Mouse (Mus musculus) mouse trophoblast stem cell (cell line): ENCODE measurements around the gene Polr2l.

Source experiments
- in situ Hi-C, 2 experiments: fragments of 300-500 bp; cut with MseI, MboI; formaldehyde crosslinking; loops; 2 replicates in 1 of 2; 3 replicates in 1 of 2; pipeline ENCODE4 v1.15.1; 2025

Gene Polr2l

DNA sequence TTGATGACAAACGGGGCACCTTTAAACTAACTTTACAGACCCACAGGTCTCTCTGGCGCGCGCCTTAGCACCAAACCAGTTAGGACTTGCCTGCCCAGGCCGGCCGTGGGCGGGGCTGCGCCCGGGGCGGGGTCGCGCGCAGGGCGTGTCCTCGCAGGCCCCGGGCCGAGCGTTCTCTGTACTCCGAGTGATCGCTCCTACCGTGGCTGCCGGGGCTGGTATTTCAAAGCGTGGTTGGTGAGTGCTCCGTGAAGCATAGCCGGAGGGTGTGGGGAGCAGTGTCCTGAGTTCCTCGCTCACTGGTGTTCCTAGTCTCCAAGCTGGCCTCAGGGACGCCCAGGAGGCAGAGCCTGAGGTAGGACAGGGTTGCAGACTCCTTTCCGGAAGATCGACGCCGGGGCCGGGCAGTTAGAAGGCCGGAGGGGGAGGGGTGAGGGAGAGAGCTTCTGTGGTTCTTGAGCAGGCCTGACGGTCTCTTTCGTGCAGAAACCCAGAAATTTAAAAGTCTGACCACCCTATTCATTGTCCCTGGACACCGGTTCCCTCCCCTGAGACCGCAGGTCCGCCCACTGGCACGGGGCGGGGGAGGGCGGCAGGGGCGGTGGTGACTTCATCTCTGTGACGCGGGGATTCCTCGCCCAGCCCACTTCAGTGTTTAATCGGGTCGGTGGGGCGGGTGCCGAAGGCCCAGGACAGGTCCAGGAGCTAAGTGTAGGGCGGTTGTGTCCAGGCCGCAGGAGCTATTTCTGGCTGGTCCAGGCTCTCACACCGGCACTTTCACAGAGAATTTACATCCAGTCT, 7.5 kb downstream of the Polr2l start, which contains the start of gene Cd151:
Cd151 (plus strand) TSS at position 163 of the 801 bp plus-strand sequence.
- in situ Hi-C loops: no loop called here

DNA sequence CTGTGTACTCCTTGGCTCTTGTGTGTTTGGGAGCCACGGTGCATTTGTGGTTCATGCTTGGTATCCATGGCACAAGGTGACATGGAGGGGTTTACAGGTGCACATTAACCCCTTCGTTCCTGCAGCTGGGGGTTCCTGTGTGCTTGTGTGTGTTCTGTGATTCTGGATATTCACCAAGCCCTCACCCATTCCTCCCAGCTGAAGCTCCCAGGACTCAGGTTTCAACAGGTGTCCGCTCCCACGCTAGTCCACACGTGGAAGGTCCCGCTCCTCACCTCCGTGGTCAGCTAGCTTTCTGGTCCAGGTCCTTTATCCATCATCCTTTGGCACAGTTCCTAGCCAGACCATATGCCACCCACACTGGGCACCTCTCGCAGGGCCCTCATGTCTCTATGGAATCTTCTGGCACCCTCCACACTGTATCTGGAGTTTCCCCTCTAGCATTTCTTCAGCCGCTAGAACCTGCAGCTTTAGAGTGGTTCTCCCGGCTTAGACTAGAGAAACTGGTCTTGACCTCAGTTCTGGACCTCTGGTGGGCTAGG, 8.3 kb downstream of the Polr2l start:
- in situ Hi-C loops: no loop called here

DNA sequence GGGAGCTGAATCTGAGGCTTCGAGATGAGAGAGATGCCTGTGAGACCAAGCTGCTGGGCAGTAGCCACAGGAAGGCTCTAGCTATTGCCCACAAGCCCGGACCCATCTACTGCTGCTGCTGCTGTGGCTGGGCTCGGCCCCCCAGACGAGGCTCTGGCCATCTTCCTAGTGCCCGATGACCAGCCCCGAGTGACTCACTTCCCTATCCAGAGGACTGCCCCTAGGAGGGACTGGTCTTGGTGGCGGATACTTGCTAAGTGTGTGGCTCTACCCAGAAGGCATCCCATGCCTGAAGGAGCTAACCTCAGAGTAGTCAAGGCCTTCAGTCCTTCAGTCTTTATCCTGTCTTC, 8.9 kb downstream of the Polr2l start:
- in situ Hi-C loops: no loop called here

DNA sequence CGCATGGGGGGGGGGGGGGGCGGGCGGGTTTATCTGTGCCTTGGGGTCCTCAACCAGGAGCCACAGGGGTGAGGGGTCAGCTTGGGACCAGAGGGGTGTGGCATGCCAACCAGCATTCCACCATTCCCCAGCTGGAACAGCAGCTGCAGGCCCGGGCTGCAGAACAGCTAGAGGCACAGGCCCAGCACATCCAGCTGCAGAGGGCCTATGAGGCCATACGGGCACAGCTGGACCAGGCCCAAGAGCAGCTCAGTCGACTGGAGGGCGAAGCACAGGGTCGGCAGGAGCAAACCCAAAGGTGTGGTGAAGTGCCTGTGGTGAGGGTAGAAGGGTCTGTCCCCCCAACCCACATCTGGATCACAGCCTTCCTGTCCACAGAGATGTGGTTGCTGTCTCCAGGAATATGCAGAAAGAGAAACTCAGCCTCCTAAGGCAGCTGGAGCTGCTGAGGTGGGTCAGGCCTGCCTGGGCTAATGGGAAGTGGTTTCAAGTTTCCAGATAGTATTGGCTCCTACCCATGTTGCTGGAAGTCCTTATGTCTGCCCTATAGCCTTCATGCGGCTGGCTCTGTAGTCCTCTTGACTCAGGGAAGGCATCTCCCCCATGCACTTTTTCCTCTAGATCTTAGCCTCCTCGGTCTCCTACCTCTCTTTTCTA, 9.4 kb downstream of the Polr2l start:
- in situ Hi-C loops: no loop called here

DNA sequence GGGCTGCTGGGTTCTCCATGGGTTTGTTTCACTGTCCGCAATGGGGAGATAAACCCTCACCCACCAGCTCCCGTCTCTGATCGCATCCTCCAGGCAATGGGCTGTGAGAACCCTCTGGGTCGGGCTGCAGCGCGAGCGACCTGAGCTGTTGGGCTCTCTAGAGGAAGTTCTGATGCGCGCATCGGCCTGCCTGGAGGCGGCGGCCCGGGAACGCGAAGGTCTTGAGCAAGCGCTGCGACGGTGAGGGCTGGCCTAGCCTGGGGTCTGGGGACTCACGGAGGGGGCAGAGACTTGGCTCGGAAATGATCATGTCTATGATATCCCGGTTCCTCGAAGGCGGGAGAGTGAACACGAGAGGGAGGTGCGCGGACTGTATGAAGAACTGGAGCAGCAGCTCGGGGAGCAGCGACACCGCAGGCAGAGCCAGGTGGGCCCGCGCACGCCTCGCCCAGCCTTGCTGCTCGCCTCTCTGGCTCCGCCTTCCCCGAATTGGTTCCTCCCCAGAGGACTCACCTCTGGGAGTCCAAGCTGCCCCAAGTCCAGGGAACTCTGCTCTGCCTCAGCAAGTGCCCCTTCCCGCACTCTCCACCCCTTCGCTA, 10.2 kb downstream of the Polr2l start:
- in situ Hi-C loops: no loop called here

DNA sequence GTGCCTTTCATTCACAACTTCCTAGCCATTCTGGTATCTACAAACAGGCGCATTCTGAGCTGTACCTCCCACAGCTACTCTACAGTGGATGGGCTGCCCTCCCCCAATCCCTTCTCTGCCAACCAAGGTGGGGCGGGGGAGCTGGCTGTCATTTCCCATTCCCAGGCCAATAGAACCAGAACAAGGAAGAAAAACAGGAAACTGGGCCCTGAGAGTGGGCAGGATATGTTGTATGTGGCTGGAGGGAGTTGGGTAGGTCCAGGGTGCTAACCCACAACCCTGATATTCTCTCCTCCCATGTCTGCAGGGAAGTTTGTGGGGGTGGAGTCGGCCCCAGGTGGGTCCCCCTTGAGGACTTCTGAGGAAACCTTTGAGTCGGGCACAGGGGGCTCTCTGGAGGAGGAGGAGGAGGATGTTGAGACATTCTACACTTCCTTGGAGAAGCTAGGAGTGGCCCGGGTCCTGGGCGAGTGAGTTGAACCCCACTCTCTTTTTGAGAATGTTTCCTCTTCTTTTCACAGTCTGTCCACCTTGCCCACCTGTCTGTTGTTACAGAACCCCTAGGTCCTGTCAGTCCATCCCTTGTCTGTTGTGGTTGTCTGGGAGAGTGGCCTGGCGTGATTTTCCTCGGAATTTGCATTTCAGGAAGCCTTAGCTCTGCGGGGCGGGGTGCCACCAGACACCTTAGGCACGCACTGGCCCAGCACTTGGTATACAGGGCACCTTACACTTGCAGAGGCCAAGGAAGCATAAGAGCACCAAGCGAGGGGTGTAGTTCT, 10.9 kb downstream of the Polr2l start:
- in situ Hi-C loops: no loop called here

DNA sequence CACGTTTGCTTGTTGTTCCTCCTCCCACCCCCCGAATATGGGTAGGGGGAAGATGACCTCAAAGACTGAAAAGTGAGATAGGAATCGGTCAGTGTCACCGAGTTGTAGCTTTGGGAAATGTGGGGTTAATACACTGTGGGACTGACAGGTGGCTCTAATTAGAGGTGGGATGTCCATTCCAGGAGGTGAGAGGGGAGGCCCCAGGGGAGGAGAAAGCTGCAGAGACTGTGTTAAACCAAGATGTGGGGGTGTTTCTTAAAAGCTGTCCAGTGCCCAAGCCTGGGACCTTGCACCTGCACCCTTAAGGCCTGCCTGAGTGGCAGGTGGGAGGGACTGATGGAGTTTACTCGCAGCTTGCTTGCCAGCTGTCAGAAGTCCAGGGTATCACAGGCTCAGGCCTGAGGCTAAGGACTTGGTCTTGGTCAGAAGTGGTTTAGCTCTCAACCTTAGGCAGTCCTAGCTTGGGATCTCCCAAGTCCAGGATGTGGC, 12.6 kb downstream of the Polr2l start:
- in situ Hi-C loops: no loop called here

DNA sequence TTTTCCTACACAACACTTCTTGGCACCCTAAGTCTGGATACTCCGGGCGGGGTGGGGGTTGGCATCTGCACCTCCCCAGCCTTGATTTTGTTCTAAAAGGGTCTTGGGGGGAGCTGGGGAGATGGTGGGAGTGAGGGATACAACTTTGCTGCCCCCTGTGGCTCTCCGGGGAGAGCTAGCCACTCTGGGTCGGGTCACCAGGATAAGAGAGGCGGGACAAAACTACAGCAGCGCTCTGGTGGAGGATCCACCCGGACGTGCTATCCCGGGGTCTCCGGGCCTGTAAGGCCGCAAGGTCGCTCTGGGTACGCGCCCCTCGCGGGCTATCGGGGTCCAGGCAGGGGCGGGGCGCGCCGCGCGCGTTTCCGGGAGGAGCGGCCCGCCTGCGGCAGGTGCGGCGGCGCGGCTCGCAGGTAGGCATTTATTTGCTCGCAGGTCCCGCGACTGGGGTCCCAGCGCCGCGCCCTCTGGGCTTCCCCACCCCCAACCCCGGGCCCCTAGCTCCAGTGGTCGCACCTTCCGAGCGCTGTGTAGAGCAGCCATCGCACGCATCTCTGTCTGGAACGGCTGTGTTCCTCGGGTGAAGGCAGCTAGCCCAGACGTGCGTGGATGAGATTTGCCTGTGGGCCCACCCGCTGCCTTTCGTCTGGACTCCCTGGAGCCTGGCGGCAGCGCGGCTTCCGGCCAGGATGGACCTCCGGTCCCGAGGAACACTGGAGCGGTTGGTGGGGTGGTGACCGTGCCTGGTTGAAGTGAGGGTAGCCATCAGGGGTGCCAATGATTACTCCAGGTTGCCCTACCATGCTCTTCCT, 13.2 kb downstream of the Polr2l start:
- in situ Hi-C loops: no loop called here

DNA sequence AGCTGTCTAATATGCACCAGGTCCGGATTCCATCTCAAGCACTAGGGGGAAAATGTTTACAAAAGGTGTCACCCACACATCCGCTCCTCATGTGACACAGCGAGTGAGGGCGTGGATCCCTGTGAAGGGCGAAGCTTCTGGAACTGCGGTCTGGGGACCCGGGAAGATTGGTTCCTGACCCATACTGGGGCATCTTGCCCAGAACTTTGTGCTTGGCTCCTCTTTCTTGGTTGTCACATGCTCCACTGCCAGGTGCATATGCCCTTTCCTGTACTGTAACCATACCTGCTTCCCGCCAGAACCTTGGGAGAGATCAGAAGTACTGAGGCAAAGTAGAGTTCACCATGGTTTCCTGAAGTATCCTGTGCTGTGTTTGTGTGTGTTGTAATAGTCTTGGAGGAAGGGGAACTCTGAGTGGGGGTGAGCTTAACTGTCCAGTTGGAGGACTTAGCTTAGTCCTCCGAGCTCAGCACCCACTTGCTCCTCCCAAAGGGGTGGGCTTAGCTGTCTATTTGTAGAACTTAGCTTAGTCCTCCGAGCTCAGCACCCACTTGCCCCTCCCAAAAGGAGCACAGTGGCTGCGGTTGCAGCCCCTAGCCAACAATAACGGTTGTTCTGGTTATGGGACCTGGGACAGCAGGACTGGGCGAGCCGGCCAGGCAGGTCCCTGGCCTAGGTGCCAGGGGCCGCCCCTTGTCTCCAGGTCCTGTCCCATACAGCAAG, 14.4 kb downstream of the Polr2l start, which contains the start of gene Cracr2b:
Cracr2b (plus strand) TSS at position 704 of the 723 bp plus-strand sequence.
- in situ Hi-C loops: no loop called here

DNA sequence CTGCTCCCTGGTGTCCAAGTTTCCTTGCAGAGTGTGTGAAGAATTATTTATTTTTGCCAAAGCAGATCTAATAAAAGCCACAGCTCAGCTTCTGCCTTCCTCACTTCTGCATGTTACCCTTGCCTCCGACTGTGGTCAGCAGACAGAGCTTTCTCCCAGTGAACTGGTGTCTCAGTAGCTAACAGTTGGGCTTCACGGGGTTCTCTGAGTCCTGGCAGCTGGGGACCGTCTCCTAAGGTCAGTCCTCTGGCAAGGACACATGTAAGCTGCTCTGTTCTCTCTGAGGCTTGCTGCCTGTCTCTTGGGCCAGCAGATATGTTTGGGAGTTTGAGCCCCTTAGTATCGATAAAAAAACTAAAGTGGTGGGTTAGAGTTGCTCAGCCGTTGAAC, 14.9 kb downstream of the Polr2l start:
- in situ Hi-C loops: no loop called here

DNA sequence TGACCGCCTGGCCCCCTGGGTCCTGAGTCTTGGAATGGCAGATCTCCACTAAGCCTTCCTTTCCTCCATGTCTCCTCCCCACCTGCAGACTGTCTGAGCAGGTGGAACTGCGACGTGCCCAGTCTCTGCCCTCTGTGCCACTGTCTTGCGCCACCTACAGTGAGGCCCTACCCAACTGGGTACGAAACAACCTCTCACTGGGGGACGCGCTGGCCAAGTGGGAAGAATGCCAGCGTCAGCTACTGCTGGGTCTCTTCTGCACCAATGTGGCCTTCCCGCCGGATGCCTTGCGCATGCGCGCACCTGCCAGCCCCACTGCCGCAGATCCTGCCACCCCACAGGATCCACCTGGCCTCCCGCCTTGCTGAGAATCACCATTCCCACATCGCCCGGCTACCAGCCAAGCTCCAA, 15.6 kb downstream of the Polr2l start:
- in situ Hi-C loops: no loop called here

DNA sequence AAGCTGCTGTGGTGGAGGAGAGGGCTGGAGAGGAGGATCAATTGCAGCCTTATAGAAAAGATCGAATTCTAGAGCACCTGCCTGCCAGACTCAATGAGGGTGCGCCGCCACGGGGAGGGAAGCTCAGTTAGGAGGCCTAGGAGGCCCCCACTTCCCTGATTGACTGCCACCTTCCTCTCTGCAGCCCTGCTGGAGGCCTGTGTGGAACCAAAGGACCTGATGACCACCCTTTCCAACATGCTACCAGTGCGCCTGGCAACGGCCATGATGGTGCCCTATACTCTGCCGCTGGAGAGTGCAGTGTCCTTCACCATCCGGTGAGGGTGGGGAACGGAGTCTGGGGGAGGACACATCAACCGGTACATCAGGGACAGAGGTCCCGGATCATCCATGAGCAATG, 16.3 kb downstream of the Polr2l start:
- in situ Hi-C loops: no loop called here

DNA sequence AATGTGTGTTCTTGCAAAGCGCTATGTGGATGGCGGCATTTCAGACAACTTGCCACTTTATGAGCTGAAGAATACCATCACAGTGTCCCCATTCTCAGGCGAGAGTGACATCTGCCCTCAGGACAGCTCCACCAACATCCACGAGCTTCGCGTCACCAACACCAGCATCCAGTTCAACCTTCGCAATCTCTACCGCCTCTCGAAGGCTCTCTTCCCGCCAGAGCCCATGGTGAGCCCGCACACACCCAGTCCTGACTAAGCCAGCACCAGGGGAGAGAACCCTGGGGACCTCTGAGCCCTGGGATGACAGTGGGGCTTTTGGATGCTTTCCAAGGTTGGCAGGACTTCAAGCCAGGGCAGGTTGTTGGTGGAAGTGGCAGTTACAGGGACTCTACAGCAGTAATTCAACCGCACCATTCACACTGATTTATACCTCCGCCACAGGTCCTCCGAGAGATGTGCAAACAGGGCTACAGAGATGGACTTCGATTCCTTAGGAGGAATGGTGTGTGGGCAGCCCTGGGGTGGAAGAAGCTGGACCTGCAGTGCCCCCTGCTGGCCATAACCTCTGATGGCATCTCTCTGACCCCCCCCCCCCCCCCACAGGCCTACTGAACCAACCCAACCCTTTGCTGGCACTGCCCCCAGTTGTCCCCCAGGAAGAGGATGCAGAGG, 16.8 kb downstream of the Polr2l start:
- in situ Hi-C loops: no loop called here

DNA sequence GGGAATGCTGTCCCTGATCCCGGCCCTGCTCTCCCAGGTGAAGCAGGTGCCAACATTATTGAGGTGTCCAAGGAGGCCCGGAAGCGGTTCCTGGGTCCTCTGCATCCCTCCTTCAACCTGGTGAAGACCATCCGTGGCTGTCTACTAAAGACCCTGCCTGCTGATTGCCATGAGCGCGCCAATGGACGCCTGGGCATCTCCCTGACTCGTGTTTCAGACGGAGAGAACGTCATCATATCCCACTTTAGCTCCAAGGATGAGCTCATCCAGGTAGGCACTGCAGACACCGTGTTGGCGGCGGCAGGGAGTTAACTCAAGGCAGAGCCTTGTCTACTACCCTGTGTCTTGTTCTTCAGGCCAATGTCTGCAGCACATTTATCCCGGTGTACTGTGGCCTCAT, 17.7 kb downstream of the Polr2l start:
- in situ Hi-C loops: no loop called here

DNA sequence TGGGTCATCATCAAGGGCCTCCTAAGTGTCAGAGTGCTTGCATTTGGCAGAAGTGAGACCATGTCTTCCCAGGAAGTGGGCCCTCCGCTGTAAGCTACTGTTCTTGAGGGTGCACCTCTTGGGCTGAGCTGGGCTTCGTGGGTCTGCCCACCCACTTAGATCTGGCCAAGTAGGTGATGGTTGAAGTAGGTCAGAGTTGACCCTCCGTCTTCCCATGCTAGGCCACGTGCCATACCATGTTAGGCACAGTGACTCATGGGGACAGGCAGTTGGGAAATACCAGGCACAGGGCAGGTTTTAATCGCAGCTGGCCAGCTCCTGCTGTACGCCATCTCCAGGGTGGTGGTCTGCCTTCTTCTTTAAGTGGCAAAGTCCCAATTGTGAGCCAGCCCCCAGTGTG, 18.2 kb downstream of the Polr2l start:
- in situ Hi-C loops: no loop called here

DNA sequence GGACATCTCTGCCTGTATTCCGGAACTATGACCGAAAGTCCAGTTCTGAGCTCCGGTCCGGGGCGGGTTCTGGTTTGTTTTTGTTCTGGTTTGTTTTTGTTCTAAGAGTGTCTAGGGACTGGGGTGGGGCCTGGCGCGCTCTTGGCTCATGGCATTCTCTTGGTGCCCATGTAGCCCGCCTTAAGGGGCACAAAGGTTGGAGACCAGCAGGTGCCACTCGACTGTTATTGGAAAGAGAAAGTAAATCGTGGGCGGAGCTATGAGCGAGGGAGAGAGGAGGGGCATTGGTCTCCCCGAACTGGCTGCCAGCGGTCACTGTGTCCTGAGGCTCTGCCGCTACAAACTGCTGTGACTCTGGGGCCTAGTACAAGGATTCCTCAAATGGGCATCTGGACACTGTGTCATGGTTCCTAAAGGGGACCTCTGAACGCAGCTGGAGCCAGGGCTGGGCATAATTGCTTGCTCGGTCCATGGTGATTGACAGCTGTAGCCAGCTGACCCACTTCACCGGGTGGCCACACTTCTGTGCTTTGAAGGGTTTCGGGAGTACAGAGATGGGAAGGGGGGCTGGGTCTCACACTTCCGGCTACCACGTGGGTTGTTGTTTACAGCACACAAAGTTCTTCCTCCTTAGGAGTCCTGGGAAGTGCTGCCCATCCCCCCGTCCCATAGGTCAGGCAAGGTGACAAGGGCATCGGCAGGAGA, 19.2 kb downstream of the Polr2l start:
- in situ Hi-C loops: no loop called here

DNA sequence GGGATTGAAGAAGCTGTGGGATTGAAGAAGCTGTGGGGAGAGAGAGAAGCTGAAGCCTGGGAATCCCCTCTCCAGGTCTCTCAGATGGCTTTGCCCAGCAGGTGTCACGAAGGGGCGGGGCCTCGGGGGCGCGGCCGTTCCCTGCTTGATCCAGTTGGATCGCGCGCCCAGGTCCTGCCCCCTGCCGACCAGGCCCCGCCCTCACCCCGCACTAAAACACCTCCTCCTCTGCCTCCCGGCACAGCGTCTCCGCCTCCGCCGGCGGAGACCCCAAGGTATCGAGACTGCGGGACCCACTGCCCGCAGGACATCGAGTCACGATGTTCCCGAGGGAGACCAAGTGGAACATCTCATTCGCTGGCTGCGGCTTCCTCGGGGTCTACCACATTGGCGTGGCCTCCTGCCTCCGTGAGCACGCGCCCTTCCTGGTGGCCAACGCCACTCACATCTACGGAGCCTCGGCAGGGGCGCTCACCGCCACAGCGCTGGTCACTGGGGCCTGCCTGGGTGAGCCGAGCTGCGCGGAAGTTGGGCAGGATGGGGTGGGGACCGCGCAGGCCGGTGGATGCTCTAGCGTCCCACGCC, 19.9 kb downstream of the Polr2l start, which contains the start of gene Pnpla2:
Pnpla2 (plus strand) TSS at position 232 of the 585 bp plus-strand sequence.
- in situ Hi-C loops: no loop called here

DNA sequence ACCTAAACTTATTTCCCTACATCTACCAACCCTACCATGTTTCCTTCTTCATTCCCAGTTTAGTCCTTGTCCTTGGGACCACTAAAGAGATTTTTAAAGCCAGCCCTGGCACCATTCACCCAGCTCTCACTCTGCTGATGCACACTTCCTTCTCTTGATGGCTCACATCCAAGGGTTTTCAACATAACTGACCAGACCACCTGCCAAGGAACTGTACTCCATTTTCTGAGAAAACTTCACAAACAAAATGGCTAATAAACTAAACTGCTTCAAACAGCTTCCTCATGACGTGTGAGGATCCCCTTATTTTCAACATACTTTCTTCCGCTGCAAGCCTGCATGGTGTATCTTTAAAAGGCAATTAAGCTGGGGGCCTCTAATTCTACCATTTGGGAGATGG, 21.3 kb downstream of the Polr2l start:
- in situ Hi-C loops: no loop called here
